Mouse (Mus musculus): Measurements from ENCODE around the gene Cox18. TPM values are rescaled to one million over a fixed set of nuclear protein-coding genes. Genes with fewer than 3 reads are reported as not detected.

Cox18 gene
- polyA plus RNA-seq (2015; fragmentation: Nextera tagmentation; extraction: Ambion mirVana), result 24.2 and 24.9 TPM in 2 replicates

GRCm38 (mm10) chr5:90223534-90224381 lies at the start of gene Cox18:
Gene Cox18 (minus strand): TSS chr5:90224001.

Other genes with a start within 250 kb of the Cox18 start
- 11.5 and 13.7 TPM in 2 replicates for gene Ankrd17, start 142.6 kb upstream of the Cox18 start, polyA plus RNA-seq (2015; fragmentation: Nextera tagmentation; extraction: Ambion mirVana)
- gene Gm9958, start 143.2 kb upstream of the Cox18 start, polyA plus RNA-seq (2015; fragmentation: Nextera tagmentation; extraction: Ambion mirVana), result 2.3 and 3.8 TPM in 2 replicates
- gene Alb, start 236.9 kb upstream of the Cox18 start, polyA plus RNA-seq (2015; fragmentation: Nextera tagmentation; extraction: Ambion mirVana), result 4.2 and 17.9 TPM in 2 replicates

All from urinary bladder, postnatal 0 days (tissue).